Mouse (Mus musculus) lung, adult 2 months (tissue): ENCODE data around the gene Hfe2.

Source experiments
- CTCF ChIP-seq: fragments of 200-500 bp; IDR thresholded peaks from 2 replicates; pipeline ENCODE4 v1.5.1; 2011; ENCODE audit warnings: mild to moderate bottlenecking, low read length, control low read depth; ENCODE audit not compliant: insufficient read depth
- POLR2A ChIP-seq: fragments of 200-500 bp; IDR thresholded peaks from 2 replicates; pipeline ENCODE4 v1.6.1; 2011; ENCODE audit warnings: low read depth, mild to moderate bottlenecking, control low read depth, low read length, borderline replicate concordance; ENCODE audit errors: extremely low read depth

- TF ChIP-seq CTCF (no peak), POLR2A (no peak)
These were observed 39.1 kb downstream of the Hfe2 start for GRCm38 (mm10) chr3:96563911-96564632.
